Mouse (Mus musculus) MEL (cell line): Measurements from ENCODE around the gene Siah1b. TPM values are rescaled to one million over a fixed set of nuclear protein-coding genes. Genes with fewer than 3 reads are reported as not detected.

Experiments
- DNase-seq: peaks from one replicate; pipeline ENCODE4 v3.0.0; 2011; ENCODE audit warnings: low read depth, low spot score
- H3K27ac ChIP-seq: 2 replicates; pipeline ENCODE4 v1.5.1; 2012; ENCODE audit warnings: low read depth, mild to moderate bottlenecking, control low read depth, low read length, moderate library complexity; ENCODE audit not compliant: control insufficient read depth
- H3K27me3 ChIP-seq, 2 experiments: fragments of 150-350 bp in 1 of 2; sonication (generic) in 1 of 2; 2 replicates each; pipeline ENCODE4 v1.6.1; 2012; ENCODE audit warnings: low read length in 2 of 2, mild to moderate bottlenecking in 2 of 2, improper control_type of control experiment in 1 of 2, moderate library complexity in 1 of 2; ENCODE audit not compliant: insufficient read depth in 2 of 2, control insufficient read depth in 1 of 2
- H3K36me3 ChIP-seq, 2 experiments: 2 replicates each; pipeline ENCODE4 v1.6.1; 2012 to 2014; ENCODE audit warnings: low read length in 2 of 2, improper control_type of control experiment in 1 of 2, inconsistent platforms in 1 of 2, mild to moderate bottlenecking in 1 of 2; ENCODE audit not compliant: insufficient read depth in 2 of 2, control insufficient read depth in 1 of 2
- H3K4me1 ChIP-seq, 2 experiments: fragments of 150-350 bp in 1 of 2; sonication (generic) in 1 of 2; 2 replicates each; pipeline ENCODE4 v1.6.1; 2012; ENCODE audit warnings: low read length in 2 of 2, improper control_type of control experiment in 1 of 2, mild to moderate bottlenecking in 1 of 2; ENCODE audit not compliant: insufficient read depth in 2 of 2, control insufficient read depth in 1 of 2
- H3K4me3 ChIP-seq, 2 experiments: fragments of 150-350 bp in 1 of 2; sonication (generic) in 1 of 2; 2 replicates each; pipeline ENCODE4 v1.5.1; 2012; ENCODE audit warnings: low read depth in 2 of 2, low read length in 2 of 2, mild to moderate bottlenecking in 2 of 2, moderate library complexity in 2 of 2, control low read depth in 1 of 2, improper control_type of control experiment in 1 of 2; ENCODE audit not compliant: control insufficient read depth in 1 of 2, insufficient read depth in 1 of 2
- H3K79me2 ChIP-seq: 2 replicates; pipeline ENCODE4 v1.6.1; 2012; ENCODE audit warnings: mild to moderate bottlenecking, low read length, moderate library complexity; ENCODE audit not compliant: control insufficient read depth, poor library complexity, insufficient read depth
- H3K9ac ChIP-seq: 2 replicates; pipeline ENCODE4 v1.6.1; 2012; ENCODE audit warnings: low read depth, mild to moderate bottlenecking, control low read depth, low read length, moderate library complexity; ENCODE audit not compliant: control insufficient read depth, poor library complexity, severe bottlenecking
- H3K9me3 ChIP-seq: fragments of 150-350 bp; sonication (generic); replicated peaks from 2 replicates; pipeline ENCODE4 v1.6.1; 2012; ENCODE audit warnings: mild to moderate bottlenecking, low read length, improper control_type of control experiment, moderate library complexity; ENCODE audit not compliant: insufficient read depth
- BHLHE40 ChIP-seq: IDR thresholded peaks from 2 replicates; pipeline ENCODE4 v1.6.1; 2012; ENCODE audit warnings: low read depth, mild to moderate bottlenecking, inconsistent platforms, low read length, improper control_type of control experiment, borderline replicate concordance
- CHD1 ChIP-seq: IDR thresholded peaks from 2 replicates; pipeline ENCODE4 v1.6.1; 2012; ENCODE audit warnings: low read depth, mild to moderate bottlenecking, inconsistent platforms, low read length, improper control_type of control experiment
- CHD2 ChIP-seq: IDR thresholded peaks from 2 replicates; pipeline ENCODE4 v1.6.1; 2011; ENCODE audit warnings: low read length, improper control_type of control experiment
- CTCF ChIP-seq, 3 experiments: IDR thresholded peaks in 2 of 3; conservative IDR thresholded peaks in 1 of 3; 2 replicates each; pipeline ENCODE4 v1.5.1; 2011 to 2012; ENCODE audit warnings: low read length in 3 of 3, low read depth in 2 of 3, mild to moderate bottlenecking in 2 of 3, improper control_type of control experiment in 1 of 3, inconsistent platforms in 1 of 3, mixed read lengths in 1 of 3, moderate library complexity in 1 of 3; ENCODE audit not compliant: control insufficient read depth in 1 of 3, insufficient read depth in 1 of 3, poor library complexity in 1 of 3, severe bottlenecking in 1 of 3
- E2F4 ChIP-seq: IDR thresholded peaks from 2 replicates; pipeline ENCODE4 v1.6.1; 2011; ENCODE audit warnings: low read depth, low read length, improper control_type of control experiment, borderline replicate concordance
- ELF1 ChIP-seq: IDR thresholded peaks from 2 replicates; pipeline ENCODE4 v1.6.1; 2014; ENCODE audit warnings: low read depth, mild to moderate bottlenecking, inconsistent platforms, low read length, improper control_type of control experiment, moderate library complexity
- EP300 ChIP-seq, 2 experiments: IDR thresholded peaks; 2 replicates each; pipeline ENCODE4 v1.6.1; 2011; ENCODE audit warnings: improper control_type of control experiment in 2 of 2, low read length in 2 of 2, low read depth in 1 of 2, mild to moderate bottlenecking in 1 of 2
- GABPA ChIP-seq: IDR thresholded peaks from 2 replicates; pipeline ENCODE4 v1.6.1; 2012; ENCODE audit warnings: low read depth, mild to moderate bottlenecking, inconsistent platforms, low read length, improper control_type of control experiment, moderate library complexity
- GATA1 ChIP-seq: IDR thresholded peaks from 2 replicates; pipeline ENCODE4 v1.6.1; 2011; ENCODE audit warnings: low read depth, low read length, improper control_type of control experiment
- HCFC1 ChIP-seq: IDR thresholded peaks from 2 replicates; pipeline ENCODE4 v1.6.1; 2012; ENCODE audit warnings: low read depth, mild to moderate bottlenecking, inconsistent platforms, low read length, improper control_type of control experiment, moderate library complexity
- JUND ChIP-seq: IDR thresholded peaks from 2 replicates; pipeline ENCODE4 v1.6.1; 2011; ENCODE audit warnings: low read depth, mild to moderate bottlenecking, improper control_type of control experiment, low read length
- KAT2A ChIP-seq: conservative IDR thresholded peaks from 2 replicates; pipeline ENCODE4 v1.6.1; 2012; ENCODE audit warnings: low read depth, low read length, improper control_type of control experiment, inconsistent platforms
- MAFK ChIP-seq: IDR thresholded peaks from 2 replicates; pipeline ENCODE4 v1.6.1; 2011; ENCODE audit warnings: low read depth, mild to moderate bottlenecking, low read length, improper control_type of control experiment, borderline replicate concordance
- MAX ChIP-seq: IDR thresholded peaks from 2 replicates; pipeline ENCODE4 v1.6.1; 2011; ENCODE audit warnings: low read length, improper control_type of control experiment
- MAZ ChIP-seq: IDR thresholded peaks from 2 replicates; pipeline ENCODE4 v1.6.1; 2012; ENCODE audit warnings: low read depth, mild to moderate bottlenecking, inconsistent platforms, low read length, improper control_type of control experiment
- MEF2A ChIP-seq: IDR thresholded peaks from 2 replicates; pipeline ENCODE4 v1.6.1; 2014; ENCODE audit warnings: low read depth, mild to moderate bottlenecking, inconsistent platforms, low read length, improper control_type of control experiment; ENCODE audit not compliant: poor library complexity, insufficient replicate concordance, severe bottlenecking; ENCODE audit errors: extremely low read depth
- MXI1 ChIP-seq: IDR thresholded peaks from 2 replicates; pipeline ENCODE4 v1.6.1; 2011; ENCODE audit warnings: mild to moderate bottlenecking, low read depth, low read length, improper control_type of control experiment
- MYB ChIP-seq: IDR thresholded peaks from 2 replicates; pipeline ENCODE4 v1.6.1; 2011; ENCODE audit warnings: mild to moderate bottlenecking, low read depth, low read length, improper control_type of control experiment
- MYC ChIP-seq: IDR thresholded peaks from 2 replicates; pipeline ENCODE4 v1.6.1; 2011; ENCODE audit warnings: low read depth, mild to moderate bottlenecking, low read length, improper control_type of control experiment, moderate library complexity
- NELFE ChIP-seq: IDR thresholded peaks from 2 replicates; pipeline ENCODE4 v1.6.1; 2011; ENCODE audit warnings: low read depth, low read length, improper control_type of control experiment
- NRF1 ChIP-seq: IDR thresholded peaks from 2 replicates; pipeline ENCODE4 v1.6.1; 2014; ENCODE audit warnings: low read depth, mild to moderate bottlenecking, inconsistent platforms, low read length, improper control_type of control experiment, moderate library complexity; ENCODE audit not compliant: poor library complexity, insufficient read depth, severe bottlenecking
- POLR2A ChIP-seq, 2 experiments: IDR thresholded peaks; 2 replicates each; pipeline ENCODE4 v1.6.1; 2011 to 2012; ENCODE audit warnings: low read length in 2 of 2, mild to moderate bottlenecking in 2 of 2, control low read depth in 1 of 2, improper control_type of control experiment in 1 of 2, low read depth in 1 of 2, moderate library complexity in 1 of 2; ENCODE audit not compliant: control insufficient read depth in 1 of 2, insufficient read depth in 1 of 2, poor library complexity in 1 of 2
- POLR2AphosphoS2 ChIP-seq: IDR thresholded peaks from 2 replicates; pipeline ENCODE4 v1.6.1; 2011; ENCODE audit warnings: low read length, improper control_type of control experiment
- POLR2AphosphoS5 ChIP-seq: IDR thresholded peaks from 2 replicates; pipeline ENCODE4 v1.6.1; 2012; ENCODE audit warnings: low read depth, borderline replicate concordance, mild to moderate bottlenecking, inconsistent platforms, low read length, moderate library complexity, mixed read lengths
- RAD21 ChIP-seq: IDR thresholded peaks from 2 replicates; pipeline ENCODE4 v1.6.1; 2011; ENCODE audit warnings: mild to moderate bottlenecking, low read depth, low read length, improper control_type of control experiment
- RCOR1 ChIP-seq: IDR thresholded peaks from 2 replicates; pipeline ENCODE4 v1.6.1; 2012; ENCODE audit warnings: low read depth, mild to moderate bottlenecking, inconsistent platforms, low read length, improper control_type of control experiment
- SIN3A ChIP-seq: IDR thresholded peaks from 2 replicates; pipeline ENCODE4 v1.6.1; 2012; ENCODE audit warnings: low read length, improper control_type of control experiment, inconsistent platforms
- SMC3 ChIP-seq: IDR thresholded peaks from 2 replicates; pipeline ENCODE4 v1.6.1; 2011; ENCODE audit warnings: low read depth, low read length, improper control_type of control experiment
- TAL1 ChIP-seq: IDR thresholded peaks from 2 replicates; pipeline ENCODE4 v1.6.1; 2012; ENCODE audit warnings: mild to moderate bottlenecking, inconsistent platforms, low read length, moderate library complexity, mixed read lengths
- TBP ChIP-seq: IDR thresholded peaks from 2 replicates; pipeline ENCODE4 v1.8.0; 2011; ENCODE audit warnings: low read depth, low read length, improper control_type of control experiment
- TCF12 ChIP-seq: IDR thresholded peaks from 2 replicates; pipeline ENCODE4 v1.6.1; 2014; ENCODE audit warnings: low read depth, mild to moderate bottlenecking, inconsistent platforms, low read length, improper control_type of control experiment, moderate library complexity
- UBTF ChIP-seq: IDR thresholded peaks from 2 replicates; pipeline ENCODE4 v1.6.1; 2012; ENCODE audit warnings: low read depth, mild to moderate bottlenecking, inconsistent platforms, low read length, improper control_type of control experiment, moderate library complexity, borderline replicate concordance; ENCODE audit not compliant: insufficient read depth
- USF1 ChIP-seq: IDR thresholded peaks from 2 replicates; pipeline ENCODE4 v1.6.1; 2014; ENCODE audit warnings: low read depth, mild to moderate bottlenecking, inconsistent platforms, low read length, improper control_type of control experiment, moderate library complexity
- USF2 ChIP-seq, 2 experiments: IDR thresholded peaks; 2 replicates each; pipeline ENCODE4 v1.6.1; 2011 to 2012; ENCODE audit warnings: improper control_type of control experiment in 2 of 2, low read length in 2 of 2, borderline replicate concordance in 1 of 2, inconsistent platforms in 1 of 2, low read depth in 1 of 2, mild to moderate bottlenecking in 1 of 2; ENCODE audit not compliant: insufficient read depth in 1 of 2
- ZC3H11A ChIP-seq: IDR thresholded peaks from 2 replicates; pipeline ENCODE4 v1.6.1; 2012; ENCODE audit warnings: low read depth, mild to moderate bottlenecking, inconsistent platforms, low read length, improper control_type of control experiment
- ZMIZ1 ChIP-seq: IDR thresholded peaks from 2 replicates; pipeline ENCODE4 v1.6.1; 2012; ENCODE audit warnings: low read depth, mild to moderate bottlenecking, inconsistent platforms, low read length, improper control_type of control experiment, moderate library complexity
- ZNF384 ChIP-seq: IDR thresholded peaks from 2 replicates; pipeline ENCODE4 v1.6.1; 2012; ENCODE audit warnings: low read depth, mild to moderate bottlenecking, inconsistent platforms, low read length, improper control_type of control experiment
- polyA plus RNA-seq, 2 experiments: library from polyadenylated mRNA; stranded (reverse) in 1 of 2; unstranded in 1 of 2; fragments of >175 nt in 1 of 2; fragments of >200 nt in 1 of 2; gene quantifications; 2 replicates each; pipeline versions ENCODE4 v1.2.1 to v1.2.4; 2012; ENCODE audit warnings: low replicate concordance in 2 of 2, low read depth in 1 of 2; ENCODE audit not compliant: insufficient read length in 2 of 2, insufficient read depth in 1 of 2, missing spikeins in 1 of 2
- total RNA-seq: library from RNA; depleted of rRNA; stranded (reverse); fragments of 300-350 nt; gene quantifications from 2 replicates; pipeline ENCODE4 v1.2.3, GENCODE M21; 2012

The Siah1b gene
- total and polyA plus RNA-seq, 3 experiments = 54.2 to 65.1 TPM; not detected in 1

- H3K4me1 ChIP-seq = peaks cover 35 to 49% of the 10 kb centered on the region in 2 experiments
- no peak overlapping the region for H3K9ac ChIP-seq
- H3K79me2 ChIP-seq = no peaks in the 10 kb centered on the region
- peaks cover 0 to 56% of the 10 kb centered on the region in 2 experiments; a peak in 2 of 4 replicates for H3K36me3 ChIP-seq
- no peaks in the 10 kb centered on the region for H3K27me3 ChIP-seq
- DNase-seq = peak; percentile 86
- no peaks in the 10 kb centered on the region for H3K9me3 ChIP-seq
- no peak overlapping the region for H3K4me3 ChIP-seq
- H3K27ac ChIP-seq = peak overlapping the region; percentile 81
- TF ChIP-seq ELF1 (0 out of 2 replicates have a peak, but pooled peaks have one; percentile 30), MEF2A (no peak), ZMIZ1 (no peak), UBTF (no peak), HCFC1 (0 out of 2 replicates have a peak, but pooled peaks have one; percentile 22), NRF1 (no peak), E2F4 (0 out of 2 replicates have a peak, but pooled peaks have one; percentile 46), POLR2A (IDR thresholded peaks at IDR 0.05; ENCODE audit: control insufficient read depth in 1 of 2, insufficient read depth in 1 of 2, low read depth in 1 of 2, low read length in 2 of 2, poor library complexity in 1 of 2) (no peak), CTCF (IDR thresholded peaks at IDR 0.05 in 2 of 3, conservative IDR thresholded peaks at IDR 0.05 in 1 of 3; ENCODE audit: control insufficient read depth in 1 of 3, insufficient read depth in 1 of 3, low read depth in 2 of 3, low read length in 3 of 3, poor library complexity in 1 of 3, severe bottlenecking in 1 of 3) (no peak), ZC3H11A (no peak), MXI1 (peak; percentile 61; the same call in 1 of the 2 replicates), NELFE (no peak), MAX (peak; percentile 68), USF1 (peak; percentile 91), GATA1 (peak; percentile 99), TCF12 (peak; percentile 99), BHLHE40 (peak; percentile 77), MAZ (no peak), MAFK (peak; percentile 66; the same call in 1 of the 2 replicates), SMC3 (no peak), MYB (0 out of 2 replicates have a peak, but pooled peaks have one; percentile 25), POLR2AphosphoS5 (no peak), TAL1 (peak; percentile 92), KAT2A (0 out of 2 replicates have a peak, but pooled peaks have one; percentile 17), TBP (0 out of 2 replicates have a peak, but pooled peaks have one; percentile 54), SIN3A (peak; percentile 71), POLR2AphosphoS2 (0 out of 2 replicates have a peak, but pooled peaks have one; percentile 51), JUND (no peak), RCOR1 (peak; percentile 90; the same call in 1 of the 2 replicates), EP300 (IDR thresholded peaks at IDR 0.05; ENCODE audit: low read depth in 1 of 2, low read length in 2 of 2) (peak; percentile 98), CHD2 (no peak; the same call in 1 of the 2 replicates), USF2 (IDR thresholded peaks at IDR 0.05; ENCODE audit: borderline replicate concordance in 1 of 2, insufficient read depth in 1 of 2, low read depth in 1 of 2, low read length in 2 of 2) (peak in 1 of 2 experiments; percentile 59; a peak in 1 of 4 replicates), ZNF384 (no peak), RAD21 (no peak), MYC (peak; percentile 63; the same call in 1 of the 2 replicates), CHD1 (no peak), GABPA (no peak)
Measured at GRCm38 (mm10) chrX:164055726-164056125, 20.6 kb downstream of the Siah1b start.
